Mouse (Mus musculus) cortical plate, adult 2 months (tissue): Measurements from ENCODE around the gene Plppr3.

ENCODE experiments used
- CTCF ChIP-seq: fragments of 200-500 bp; IDR thresholded peaks from 2 replicates; pipeline ENCODE4 v1.5.1; 2011; ENCODE audit warnings: mild to moderate bottlenecking, control low read depth, low read length; ENCODE audit not compliant: insufficient read depth; ENCODE audit errors: extremely low read depth
- POLR2A ChIP-seq: fragments of 200-500 bp; IDR thresholded peaks from 2 replicates; pipeline ENCODE4 v1.6.1; 2011; ENCODE audit warnings: mild to moderate bottlenecking, low read length, control low read depth; ENCODE audit not compliant: insufficient read depth; ENCODE audit errors: extremely low read depth

DNA sequence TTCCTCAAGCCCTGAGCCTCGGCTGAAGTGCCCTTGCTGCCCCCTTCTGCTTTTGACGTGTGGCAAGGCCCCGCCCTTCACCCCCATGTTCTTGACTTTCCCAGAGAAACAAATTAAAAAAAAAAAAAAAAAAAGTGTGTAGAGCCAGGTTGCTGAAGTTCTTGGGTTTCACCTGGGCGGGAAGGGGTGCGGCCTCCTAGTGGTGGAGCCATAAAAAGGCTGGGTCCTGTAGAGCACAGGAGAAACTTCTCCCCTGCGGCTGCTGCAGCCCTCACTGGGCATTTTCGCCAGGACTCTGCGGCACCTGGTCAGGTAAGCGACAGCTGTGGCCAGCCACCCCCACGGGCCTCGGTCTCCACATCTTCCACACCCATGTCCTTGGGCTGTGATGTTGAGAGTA lies 53.7 kb downstream of the Plppr3 start, which contains the start of gene Misp:
- TF ChIP-seq POLR2A, result no peak
- no peak for TF ChIP-seq CTCF
